Mouse (Mus musculus) spleen, postnatal 14 days (tissue): ENCODE results near the gene Ntn3.

ENCODE experiments used
- DNase-seq, 2 experiments: peaks; one replicate each; pipeline ENCODE4 v3.0.0; 2021 to 2022; ENCODE audit warnings: low spot score in 2 of 2

Ntn3 gene

DNA sequence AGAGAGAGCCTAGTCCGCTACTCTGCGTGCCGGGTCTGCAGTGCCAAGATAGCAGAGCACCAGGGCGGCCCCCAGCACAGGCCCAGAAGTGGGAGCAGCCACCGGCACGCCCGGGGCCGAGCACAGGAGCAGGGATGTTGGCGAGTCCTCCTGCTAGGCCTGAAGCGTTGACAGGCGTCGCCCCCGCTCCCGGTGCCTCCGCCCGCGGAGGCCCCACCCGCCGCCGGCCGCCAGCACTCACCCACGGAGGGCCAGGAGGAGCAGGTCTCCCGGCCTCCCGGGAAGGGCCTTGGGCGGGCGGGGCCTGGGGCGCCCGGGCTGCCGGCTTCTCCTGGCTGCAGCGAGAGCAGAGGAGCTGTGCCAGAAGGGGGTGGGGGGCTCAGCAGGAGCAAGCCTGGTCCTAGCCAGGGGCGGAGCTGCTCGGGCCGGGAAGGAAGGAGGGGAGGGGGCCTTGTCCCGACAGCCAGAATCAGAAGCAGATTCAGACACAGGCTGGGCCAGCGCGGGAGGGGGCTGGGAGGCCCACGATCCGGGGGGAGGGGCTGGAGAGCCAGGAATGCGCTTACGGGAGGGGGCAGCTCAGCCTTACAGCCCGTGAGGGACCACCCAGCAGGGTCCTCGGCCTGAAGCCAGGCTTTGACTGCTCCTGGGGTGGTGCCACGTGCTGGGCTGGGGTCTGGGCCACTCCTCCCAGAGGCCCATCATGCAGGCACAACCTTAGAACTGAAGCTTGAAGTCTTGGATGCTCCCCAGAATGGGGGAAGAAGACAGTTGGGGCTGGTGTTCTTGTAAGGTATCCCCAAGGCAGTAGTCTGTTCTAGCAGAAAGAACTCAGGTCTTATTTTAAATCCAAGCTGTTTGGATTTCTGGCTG, at the start of gene Ntn3:
Gene Ntn3, minus strand, starts transcription at position 489 of the 873 bp plus-strand sequence.
- DNase-seq, result peak; percentile 57 to 69

DNA sequence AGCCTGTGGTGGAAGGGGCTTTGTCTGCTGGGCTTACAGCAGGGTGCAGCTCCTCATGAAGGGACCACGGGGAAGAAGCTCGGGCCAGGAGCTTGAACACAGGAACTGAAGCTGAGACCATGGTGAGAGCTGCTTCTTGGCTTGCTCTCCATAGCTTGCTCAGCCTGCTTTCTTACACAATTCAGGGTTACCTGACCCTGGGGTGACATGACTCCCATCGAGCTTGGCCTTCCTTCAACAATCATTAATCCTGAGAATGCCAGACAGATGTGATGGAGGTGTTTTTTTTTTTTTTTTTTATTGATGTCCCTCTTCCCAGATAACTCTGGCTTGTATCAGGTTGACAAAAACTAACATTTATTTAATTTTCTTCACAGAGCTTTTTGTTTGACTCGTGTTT, 49.6 kb upstream of the Ntn3 start:
- no peak for DNase-seq

- DNase-seq, result no peak
Observed at GRCm38 (mm10) chr17:24252329-24252728, 43.0 kb upstream of the Ntn3 start.

DNA sequence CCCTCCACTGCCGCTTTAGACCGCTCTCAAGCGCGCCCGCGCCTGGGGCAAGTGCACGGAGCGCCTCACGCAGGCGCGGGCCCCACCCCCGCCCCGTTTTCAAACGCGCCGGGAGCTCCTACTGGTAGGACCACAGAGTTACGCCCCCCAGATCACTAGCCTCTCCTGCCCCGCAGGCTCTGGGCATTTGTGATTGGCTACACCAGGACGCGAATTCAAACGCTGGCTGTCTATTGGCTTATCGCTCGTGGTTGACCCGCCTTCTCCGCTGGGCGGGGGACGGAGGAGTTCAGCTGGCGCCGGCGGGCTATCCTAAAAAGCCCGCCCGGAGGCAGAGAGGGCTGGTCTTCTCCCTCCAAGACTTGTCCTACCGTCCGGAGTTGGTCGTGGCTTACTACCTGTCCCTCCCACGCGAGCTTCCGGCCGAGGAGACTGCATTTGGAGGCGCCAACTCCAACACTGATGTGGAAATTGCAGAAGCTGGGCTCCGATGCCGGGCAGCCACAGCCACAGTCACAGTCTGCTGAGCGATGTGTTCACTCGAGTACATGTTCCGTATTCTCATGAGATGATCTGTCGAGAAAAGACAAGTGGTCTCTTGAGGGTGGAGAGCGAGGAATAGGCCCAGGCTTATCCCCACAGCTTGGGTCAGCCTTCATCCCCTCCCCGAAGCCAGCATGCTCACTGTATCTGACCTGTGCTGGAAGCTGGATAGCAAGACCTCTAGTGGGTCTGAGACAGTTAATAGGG, 42.2 kb upstream of the Ntn3 start, which contains the start of gene Ccnf:
Gene Ccnf, minus strand, starts transcription at position 165 of the 750 bp plus-strand sequence.
- DNase-seq, result peak; percentile 95

DNA sequence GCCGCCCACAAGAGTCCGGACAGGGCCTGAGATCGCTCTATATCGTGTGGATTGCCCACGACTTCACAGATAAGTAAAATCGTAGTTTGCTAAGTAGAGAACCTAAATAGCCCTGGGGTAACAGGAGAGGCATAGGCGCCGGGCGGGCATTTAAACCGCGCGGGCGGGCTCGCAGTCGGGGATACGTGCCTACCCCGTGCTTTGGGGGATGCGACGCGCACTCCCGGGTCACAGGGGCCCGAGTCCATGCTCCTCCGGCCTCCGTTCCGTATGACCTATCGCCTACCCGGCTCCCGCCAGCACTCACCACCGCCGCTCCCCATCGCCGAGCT, 41.6 kb upstream of the Ntn3 start:
- DNase-seq, result no peak

GRCm38 (mm10) chr17:24248641-24249040, 39.3 kb upstream of the Ntn3 start:
- peak in 1 of 2 experiments; percentile 31 for DNase-seq

GRCm38 (mm10) chr17:24244061-24244460, 34.7 kb upstream of the Ntn3 start:
- no peak for DNase-seq

- peak; percentile 33 to 66 for DNase-seq
Observed at GRCm38 (mm10) chr17:24243311-24243969, 34.1 kb upstream of the Ntn3 start.

GRCm38 (mm10) chr17:24236921-24237320, 27.6 kb upstream of the Ntn3 start:
- DNase-seq, result no peak

- no peak for DNase-seq
Observed at GRCm38 (mm10) chr17:24236479-24236878, 27.1 kb upstream of the Ntn3 start.

- no peak for DNase-seq
Observed at GRCm38 (mm10) chr17:24227941-24228340, 18.6 kb upstream of the Ntn3 start.

- no peak for DNase-seq
Observed at GRCm38 (mm10) chr17:24226721-24227120, 17.4 kb upstream of the Ntn3 start.

- DNase-seq, result no peak
Observed at GRCm38 (mm10) chr17:24225851-24226250, 16.5 kb upstream of the Ntn3 start.

- no peak for DNase-seq
Observed at GRCm38 (mm10) chr17:24224741-24225140, 15.4 kb upstream of the Ntn3 start.

DNA sequence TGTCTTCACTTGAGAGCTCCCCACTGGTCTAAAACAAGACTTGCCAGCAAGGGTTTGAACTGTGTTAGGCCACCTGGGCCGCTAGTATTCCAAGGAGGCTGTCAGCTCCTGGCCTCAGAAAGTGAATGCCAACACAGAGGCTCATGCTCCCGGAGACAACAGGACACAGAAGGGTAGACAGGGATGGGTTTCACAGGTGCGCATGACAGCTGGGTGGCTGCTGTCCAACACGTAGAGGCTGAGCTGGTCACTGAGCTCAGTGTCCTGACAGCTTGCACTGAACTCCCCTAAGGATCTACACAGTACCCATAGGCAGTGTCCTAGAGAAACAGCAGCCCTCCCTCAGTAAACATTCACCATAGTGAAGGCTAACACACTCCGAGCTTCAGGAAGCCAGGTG, 14.2 kb upstream of the Ntn3 start:
- no peak for DNase-seq

DNA sequence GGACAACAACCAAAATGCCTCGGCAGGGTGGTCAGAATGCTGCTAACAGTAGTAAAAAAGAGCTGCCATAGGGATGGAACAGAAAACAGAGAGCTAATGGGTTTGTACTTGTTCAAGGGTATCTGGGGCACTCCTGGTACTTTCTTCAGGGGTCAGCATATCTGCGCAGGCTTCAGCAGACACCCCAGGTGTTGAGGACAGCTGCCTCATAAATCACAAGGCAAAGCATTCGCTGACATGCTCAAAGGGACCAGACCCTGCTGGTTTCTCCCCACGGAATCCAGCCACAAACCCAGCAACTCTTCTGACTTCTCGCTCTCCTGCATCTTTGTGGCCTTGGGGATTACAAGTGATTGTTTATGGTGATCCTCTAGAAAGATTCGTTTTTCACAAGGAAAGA, 13.3 kb upstream of the Ntn3 start:
- DNase-seq, result no peak

- peak; percentile 82 to 83 for DNase-seq
Observed at GRCm38 (mm10) chr17:24220435-24221411, 11.4 kb upstream of the Ntn3 start, which contains the start of gene Tedc2. Gene Tedc2, minus strand, starts transcription at chr17:24220851.

GRCm38 (mm10) chr17:24216836-24217235, 7.5 kb upstream of the Ntn3 start:
- no peak for DNase-seq

DNA sequence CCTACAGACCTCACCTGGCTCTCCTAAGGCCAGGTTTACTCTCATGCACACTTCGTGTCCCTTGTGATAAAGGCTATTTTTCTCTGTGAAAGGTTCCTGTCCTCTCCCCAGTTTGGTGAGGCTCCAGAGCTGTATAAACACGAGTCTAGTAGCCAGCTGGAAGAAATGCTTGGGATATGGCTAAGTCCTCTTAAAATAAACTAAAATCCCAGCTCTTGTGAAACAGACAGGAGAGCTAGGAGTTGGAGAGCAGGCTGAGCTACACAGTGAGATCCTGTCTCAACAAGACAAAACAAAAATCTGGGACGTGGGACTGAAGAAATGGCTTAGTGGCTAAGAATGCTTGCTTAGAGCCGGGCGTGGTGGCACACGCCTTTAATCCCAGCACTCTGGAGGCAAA, 3.9 kb upstream of the Ntn3 start:
- DNase-seq, result no peak

DNA sequence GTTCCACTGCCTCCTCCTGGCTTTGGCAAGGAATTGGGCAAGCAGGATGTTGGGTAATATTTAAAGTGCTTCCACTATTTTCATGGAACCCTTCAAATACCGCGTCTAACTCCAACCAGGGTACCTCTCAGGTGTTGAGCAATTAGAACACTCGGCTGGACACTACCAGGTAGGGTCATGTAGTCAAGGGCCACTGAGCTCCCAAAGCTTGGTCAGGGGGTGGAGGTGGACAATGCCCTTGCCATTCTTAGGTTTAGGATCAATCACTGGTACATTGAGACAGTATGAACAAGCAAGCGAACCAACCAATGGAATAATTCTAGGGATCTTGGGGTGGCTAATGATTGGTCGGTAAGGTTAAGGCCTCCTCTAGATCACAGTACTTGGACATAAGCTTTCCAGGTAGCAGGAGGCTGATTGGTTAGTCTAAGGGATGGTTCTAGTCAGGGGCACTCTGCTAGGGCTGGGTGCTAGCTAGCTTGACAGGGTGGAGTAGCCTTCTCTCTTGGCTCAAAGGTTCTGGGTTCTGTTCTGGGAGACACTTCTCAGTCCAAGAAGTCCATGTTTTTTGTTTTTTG, 3.2 kb upstream of the Ntn3 start:
- no peak for DNase-seq
